Mouse (Mus musculus) adrenal gland, postnatal 14 days (tissue): ENCODE measurements around the gene Coa3. TPM values are rescaled to one million over a fixed set of nuclear protein-coding genes. Genes with fewer than 3 reads are reported as not detected.

Source experiments
- total RNA-seq: library from RNA; stranded (reverse); gene quantifications from 2 replicates; pipeline ENCODE4 v1.2.3, GENCODE M21; 2021

The Coa3 gene
- total RNA-seq, 1 experiment from 2014 or later = 80.1 TPM

Other genes starting within 250 kb of the Coa3 start
- gene Naglu, start 209.1 kb downstream of the Coa3 start, total RNA-seq = 29.6 and 30.8 TPM in 2 replicates
- gene Hsd17b1, start 200.7 kb downstream of the Coa3 start, total RNA-seq = 0.85 and 1.2 TPM in 2 replicates
- gene Coasy, start 196.5 kb downstream of the Coa3 start, total RNA-seq = 87.7 and 97.6 TPM in 2 replicates
- gene Mlx, start 191.8 kb downstream of the Coa3 start, total RNA-seq = 39.8 and 45.9 TPM in 2 replicates
- gene Psmc3ip, start 183.7 kb downstream of the Coa3 start, total RNA-seq = 6.6 and 8.8 TPM in 2 replicates
- gene Retreg3, start 159.2 kb downstream of the Coa3 start, total RNA-seq = 53.7 and 56.0 TPM in 2 replicates
- 45.9 and 48.6 TPM in 2 replicates for gene Tubg1, start 159.2 kb downstream of the Coa3 start, total RNA-seq
- 7.2 and 7.9 TPM in 2 replicates for gene Tubg2, start 123.2 kb downstream of the Coa3 start, total RNA-seq
- gene Cntnap1, start 108.6 kb downstream of the Coa3 start, total RNA-seq = 10.9 and 13.5 TPM in 2 replicates
- 30.5 and 32.7 TPM in 2 replicates for gene Plekhh3, start 107.8 kb downstream of the Coa3 start, total RNA-seq
- gene Ccr10, start 103.7 kb downstream of the Coa3 start, total RNA-seq = 1.4 and 1.5 TPM in 2 replicates
- 28.8 and 37.7 TPM in 2 replicates for gene Ezh1, start 52.7 kb downstream of the Coa3 start, total RNA-seq
- 107 and 145 TPM in 2 replicates for gene Ramp2, start 33.1 kb downstream of the Coa3 start, total RNA-seq
- gene Vps25, start 25.4 kb downstream of the Coa3 start, total RNA-seq = 116 and 120 TPM in 2 replicates
- 3.4 and 3.6 TPM in 2 replicates for gene Wnk4, start 18.5 kb downstream of the Coa3 start, total RNA-seq
- 0.44 and 0.86 TPM in 2 replicates for gene Cntd1, start 102 bp downstream of the Coa3 start, total RNA-seq
- gene Becn1, start 23.2 kb upstream of the Coa3 start, total RNA-seq = 135 and 147 TPM in 2 replicates
- 148 and 152 TPM in 2 replicates for gene Psme3, start 37.1 kb upstream of the Coa3 start, total RNA-seq
- gene Aoc2, start 45.9 kb upstream of the Coa3 start, total RNA-seq = 7.3 and 10.2 TPM in 2 replicates
- gene Aoc3, start 51.5 kb upstream of the Coa3 start, total RNA-seq = 125 and 168 TPM in 2 replicates
- gene G6pc, start 88.4 kb upstream of the Coa3 start, total RNA-seq = 8.4 and 26.4 TPM in 2 replicates
- gene Aarsd1, start 138.5 kb upstream of the Coa3 start, total RNA-seq = 41.9 and 44.8 TPM in 2 replicates
- gene Gm27029, start 145.7 kb upstream of the Coa3 start, total RNA-seq = 3.9 and 6.0 TPM in 2 replicates
- 19.6 and 20.9 TPM in 2 replicates for gene Rundc1, start 146.0 kb upstream of the Coa3 start, total RNA-seq
- 3.2 and 5.3 TPM in 2 replicates for gene Ptges3l, start 146.2 kb upstream of the Coa3 start, total RNA-seq
- gene Rpl27, start 163.2 kb upstream of the Coa3 start, total RNA-seq = 98.3 and 102 TPM in 2 replicates
- 29.0 and 29.6 TPM in 2 replicates for gene Ifi35, start 169.3 kb upstream of the Coa3 start, total RNA-seq
- gene Rnd2, start 185.9 kb upstream of the Coa3 start, total RNA-seq = 8.9 and 9.6 TPM in 2 replicates
- 74.7 and 95.1 TPM in 2 replicates for gene Vat1, start 187.1 kb upstream of the Coa3 start, total RNA-seq